Mouse (Mus musculus) lung, adult 2 months (tissue): ENCODE measurements at regions not wholly inside any gene's neighbourhood (a gene's known extent, or its start where the extent isn't known, plus 50 kb on each side); places are given as distances from the start of the nearest gene placed in this dataset.

Experiments
- CTCF ChIP-seq: fragments of 200-500 bp; IDR thresholded peaks from 2 replicates; pipeline ENCODE4 v1.5.1; 2011; ENCODE audit warnings: mild to moderate bottlenecking, low read length, control low read depth; ENCODE audit not compliant: insufficient read depth
- POLR2A ChIP-seq: fragments of 200-500 bp; IDR thresholded peaks from 2 replicates; pipeline ENCODE4 v1.6.1; 2011; ENCODE audit warnings: low read depth, mild to moderate bottlenecking, control low read depth, low read length, borderline replicate concordance; ENCODE audit errors: extremely low read depth

GRCm38 (mm10) chr10:38419771-38420170, 401.8 kb downstream of the Rfpl4b start:
- TF ChIP-seq CTCF (no peak), POLR2A (no peak)
